Mouse (Mus musculus) hindbrain, postnatal 0 days (tissue): ENCODE data around the gene Ptprg. TPM values are rescaled to one million over a fixed set of nuclear protein-coding genes. Genes with fewer than 3 reads are reported as not detected.

Source experiments
- ATAC-seq: fragments of 200-750 bp; cut with Nextera tagmentation; 2 replicates; pipeline ENCODE4 v1.8.0; 2017; ENCODE audit warnings: mild to moderate bottlenecking, moderate TSS enrichment, moderate library complexity
- DNase-seq: peaks from one replicate; pipeline ENCODE4 v3.0.0-alpha.2; 2015; ENCODE audit warnings: low spot score
- H3K27ac ChIP-seq: fragments of 300-500 bp; sonication (generic); 2 replicates; pipeline ENCODE4 v1.5.1; 2014; ENCODE audit warnings: mild to moderate bottlenecking
- H3K27me3 ChIP-seq: fragments of 300-500 bp; sonication (generic); 2 replicates; pipeline ENCODE4 v1.6.1; 2014; ENCODE audit warnings: low read length, mixed read lengths; ENCODE audit not compliant: insufficient read depth
- H3K36me3 ChIP-seq: fragments of 300-500 bp; sonication (generic); 2 replicates; pipeline ENCODE4 v1.6.1; 2014; ENCODE audit warnings: low read length, mixed read lengths; ENCODE audit not compliant: insufficient read depth
- H3K4me1 ChIP-seq: fragments of 300-500 bp; sonication (generic); 2 replicates; pipeline ENCODE4 v1.6.1; 2014; ENCODE audit warnings: antibody characterized with exemption, low read length, mixed read lengths; ENCODE audit not compliant: insufficient read depth
- H3K4me2 ChIP-seq: fragments of 300-500 bp; sonication (generic); 2 replicates; pipeline ENCODE4 v1.6.1; 2014; ENCODE audit warnings: low read depth, mild to moderate bottlenecking, low read length, moderate library complexity, mixed read lengths
- H3K4me3 ChIP-seq: fragments of 300-500 bp; sonication (generic); 2 replicates; pipeline ENCODE4 v1.5.1; 2014; ENCODE audit warnings: low read length
- H3K9ac ChIP-seq: fragments of 300-500 bp; sonication (generic); replicated peaks from 2 replicates; pipeline ENCODE4 v1.6.1; 2014; ENCODE audit warnings: mild to moderate bottlenecking, low read length, moderate library complexity, mixed read lengths
- H3K9me3 ChIP-seq: fragments of 300-500 bp; sonication (generic); 2 replicates; pipeline ENCODE4 v1.6.1; 2016; ENCODE audit warnings: low read length, mixed read lengths
- CTCF ChIP-seq: IDR thresholded peaks from 2 replicates; pipeline ENCODE4 v1.5.1; 2016; ENCODE audit warnings: antibody characterized with exemption, control low read depth, low read depth
- WGBS: fragments of 180-500 bp; shearing (Covaris S2); extraction: QIAGEN DNeasy Blood & Tissue Kit; methylation state at CpG from one replicate; pipeline ENCODE4 v1.1.7; 2014; 5-methylcytosine and 5-hydroxymethylcytosine counted together
- polyA plus RNA-seq: library from polyadenylated mRNA; unstranded; fragments of >200 nt; fragmentation: Nextera tagmentation; extraction: Ambion mirVana; gene quantifications from 2 replicates; pipeline ENCODE4 v1.2.1, GENCODE M21; 2015
- total RNA-seq: library from RNA; depleted of rRNA; stranded (reverse); fragments of >200 nt; gene quantifications from 2 replicates; pipeline ENCODE4 v1.2.3, GENCODE M21; 2014

The Ptprg gene
- total and polyA plus RNA-seq, 2 experiments from 2014 or later = 33.0 to 101 TPM

- H3K27me3 ChIP-seq = no peaks in the 10 kb centered on the region
- no peak for DNase-seq
- no peak for ATAC-seq
These were observed 151.5 kb downstream of the Ptprg start for GRCm38 (mm10) chr14:11704871-11705270.

GRCm38 (mm10) chr14:11709352-11709751, 156.0 kb downstream of the Ptprg start:
- Histone ChIP-seq H3K4me3 (no peak overlapping the region), H3K36me3 (no peaks in the 10 kb centered on the region), H3K27ac (no peak overlapping the region), H3K9me3 (no peaks in the 10 kb centered on the region), H3K4me2 (no peak overlapping the region), H3K27me3 (no peaks in the 10 kb centered on the region), H3K4me1 (peaks cover 10% of the 10 kb centered on the region), H3K9ac (no peak overlapping the region)
- DNase-seq (no peak), ATAC-seq (no peak)
- 55% methylated on average over 2 of the region's 2 CpGs for WGBS
- no peak for TF ChIP-seq CTCF

More at GRCm38 (mm10) chr14:11704871-11705270, 151.5 kb downstream of the Ptprg start:
- no peaks in the 10 kb centered on the region for H3K9me3 ChIP-seq
- peaks cover 10% of the 10 kb centered on the region for H3K4me1 ChIP-seq
- no peak overlapping the region for H3K9ac ChIP-seq
- H3K36me3 ChIP-seq = no peaks in the 10 kb centered on the region
- no peak overlapping the region for H3K27ac ChIP-seq
- no peak overlapping the region for H3K4me3 ChIP-seq
- H3K4me2 ChIP-seq = no peak overlapping the region
- TF ChIP-seq CTCF = no peak
- 15% methylated on average over 2 of the region's 2 CpGs for WGBS

- Histone ChIP-seq H3K27ac (no peak overlapping the region), H3K4me2 (no peak overlapping the region), H3K4me3 (no peak overlapping the region), H3K9me3 (no peaks in the 10 kb centered on the region), H3K36me3 (no peaks in the 10 kb centered on the region), H3K27me3 (no peaks in the 10 kb centered on the region), H3K9ac (no peak overlapping the region), H3K4me1 (peaks cover 8% of the 10 kb centered on the region)
- 13% methylated on average over 8 of the region's 8 CpGs for WGBS
- DNase-seq (peak; percentile 77), ATAC-seq (no peak)
- no peak for TF ChIP-seq CTCF
These were observed 156.5 kb downstream of the Ptprg start for GRCm38 (mm10) chr14:11709798-11710197.

- DNase-seq = no peak
- H3K4me1 ChIP-seq = 0 out of 2 replicates have a peak, but pooled peaks cover 5% of the 10 kb centered on the region
- no peak overlapping the region for H3K4me3 ChIP-seq
- no peak for ATAC-seq
- H3K27me3 ChIP-seq = no peaks in the 10 kb centered on the region
- 91% methylated on average over 9 of the region's 9 CpGs for WGBS
- peak; percentile 30 for TF ChIP-seq CTCF
- H3K9me3 ChIP-seq = no peaks in the 10 kb centered on the region
- H3K4me2 ChIP-seq = no peak overlapping the region
- H3K9ac ChIP-seq = no peak overlapping the region
- H3K27ac ChIP-seq = no peak overlapping the region
- H3K36me3 ChIP-seq = no peaks in the 10 kb centered on the region
These were observed 157.2 kb downstream of the Ptprg start for GRCm38 (mm10) chr14:11710410-11711122.

GRCm38 (mm10) chr14:11712146-11712545, 158.8 kb downstream of the Ptprg start:
- no peak overlapping the region for H3K9ac ChIP-seq
- no peak overlapping the region for H3K27ac ChIP-seq
- H3K36me3 ChIP-seq = no peaks in the 10 kb centered on the region
- no peaks in the 10 kb centered on the region for H3K27me3 ChIP-seq
- no peak overlapping the region for H3K4me3 ChIP-seq
- no peak for TF ChIP-seq CTCF
- 0 out of 2 replicates have a peak, but pooled peaks cover 5% of the 10 kb centered on the region for H3K4me1 ChIP-seq
- no peak for DNase-seq
- WGBS = 94% methylated on average over 6 of the region's 6 CpGs
- H3K9me3 ChIP-seq = no peaks in the 10 kb centered on the region
- no peak overlapping the region for H3K4me2 ChIP-seq
- ATAC-seq = no peak

- Histone ChIP-seq H3K36me3 (no peaks in the 10 kb centered on the region), H3K4me3 (no peak overlapping the region), H3K27ac (no peak overlapping the region), H3K9ac (no peak overlapping the region), H3K9me3 (no peaks in the 10 kb centered on the region), H3K4me2 (no peak overlapping the region), H3K27me3 (no peaks in the 10 kb centered on the region), H3K4me1 (0 out of 2 replicates have a peak, but pooled peaks cover 5% of the 10 kb centered on the region)
- ATAC-seq (no peak), DNase-seq (no peak)
- WGBS = 26% methylated on average over 3 of the region's 3 CpGs
- TF ChIP-seq CTCF = no peak
These were observed 162.9 kb downstream of the Ptprg start for GRCm38 (mm10) chr14:11716230-11716629.

- DNase-seq = no peak
- no peaks in the 10 kb centered on the region for H3K36me3 ChIP-seq
- no peak overlapping the region for H3K4me2 ChIP-seq
- TF ChIP-seq CTCF = no peak
- H3K27me3 ChIP-seq = no peaks in the 10 kb centered on the region
- H3K4me3 ChIP-seq = no peak overlapping the region
- no peak overlapping the region for H3K27ac ChIP-seq
- ATAC-seq = no peak
- H3K4me1 ChIP-seq = 0 out of 2 replicates have a peak, but pooled peaks cover 4% of the 10 kb centered on the region
- H3K9me3 ChIP-seq = no peaks in the 10 kb centered on the region
- H3K9ac ChIP-seq = no peak overlapping the region
- WGBS = 81% methylated on average over 4 of the region's 4 CpGs
These were observed 164.9 kb downstream of the Ptprg start for GRCm38 (mm10) chr14:11718201-11718600.
